Mouse (Mus musculus) limb, embryonic 11.5 days (tissue): ENCODE results near the gene Atg9a. TPM values are rescaled to one million over a fixed set of nuclear protein-coding genes. Genes with fewer than 3 reads are reported as not detected.
"Not testable (repeated sequence)": the region's sequence is repeated elsewhere in the genome, so short reads cannot be mapped to it uniquely, and the experiment has no call there.

Experiments used
- ATAC-seq: fragments of 200-750 bp; cut with Nextera tagmentation; 2 replicates; pipeline ENCODE4 v1.8.0; 2017; ENCODE audit warnings: low read depth; ENCODE audit not compliant: insufficient number of reproducible peaks, low FRiP score, low TSS enrichment
- DNase-seq: peaks from one replicate; pipeline ENCODE4 v3.0.0-alpha.2; 2015; ENCODE audit warnings: low spot score
- H3K27ac ChIP-seq: fragments of 300-500 bp; sonication (generic); replicated peaks from 2 replicates; pipeline ENCODE4 v1.5.1; 2014; ENCODE audit warnings: low read depth, mild to moderate bottlenecking, low read length
- H3K27me3 ChIP-seq: fragments of 300-500 bp; sonication (generic); 2 replicates; pipeline ENCODE4 v1.6.1; 2014; ENCODE audit warnings: mild to moderate bottlenecking, low read length, mixed read lengths; ENCODE audit not compliant: control insufficient read depth, insufficient read depth
- H3K36me3 ChIP-seq: fragments of 300-500 bp; sonication (generic); 2 replicates; pipeline ENCODE4 v1.6.1; 2014; ENCODE audit warnings: mild to moderate bottlenecking, low read length, moderate library complexity, mixed read lengths; ENCODE audit not compliant: control insufficient read depth, insufficient read depth
- H3K4me1 ChIP-seq: fragments of 300-500 bp; sonication (generic); 2 replicates; pipeline ENCODE4 v1.6.1; 2014; ENCODE audit warnings: low read length, mixed read lengths; ENCODE audit not compliant: control insufficient read depth, insufficient read depth
- H3K4me2 ChIP-seq: fragments of 300-500 bp; sonication (generic); 2 replicates; pipeline ENCODE4 v1.6.1; 2014; ENCODE audit warnings: low read depth, mild to moderate bottlenecking, moderate library complexity; ENCODE audit not compliant: severe bottlenecking
- H3K4me3 ChIP-seq: fragments of 300-500 bp; sonication (generic); 2 replicates; pipeline ENCODE4 v1.5.1; 2014; ENCODE audit warnings: low read depth, low read length
- H3K9ac ChIP-seq: fragments of 300-500 bp; sonication (generic); 2 replicates; pipeline ENCODE4 v1.6.1; 2014; ENCODE audit warnings: mild to moderate bottlenecking, low read length
- H3K9me3 ChIP-seq: fragments of 300-500 bp; sonication (generic); 2 replicates; pipeline ENCODE4 v1.6.1; 2016; ENCODE audit warnings: low read length; ENCODE audit not compliant: control insufficient read depth
- WGBS: fragments of 180-500 bp; shearing (Covaris S2); extraction: QIAGEN DNeasy Blood & Tissue Kit; methylation state at CpG from one replicate; pipeline ENCODE4 v1.1.7; 2014; 5-methylcytosine and 5-hydroxymethylcytosine counted together
- polyA plus RNA-seq: library from polyadenylated mRNA; unstranded; fragments of >200 nt; fragmentation: Nextera tagmentation; extraction: Ambion mirVana; gene quantifications from 2 replicates; pipeline ENCODE4 v1.2.1, GENCODE M21; 2014

Gene Atg9a
- 15.1 and 18.0 TPM in 2 replicates for polyA plus RNA-seq

DNA sequence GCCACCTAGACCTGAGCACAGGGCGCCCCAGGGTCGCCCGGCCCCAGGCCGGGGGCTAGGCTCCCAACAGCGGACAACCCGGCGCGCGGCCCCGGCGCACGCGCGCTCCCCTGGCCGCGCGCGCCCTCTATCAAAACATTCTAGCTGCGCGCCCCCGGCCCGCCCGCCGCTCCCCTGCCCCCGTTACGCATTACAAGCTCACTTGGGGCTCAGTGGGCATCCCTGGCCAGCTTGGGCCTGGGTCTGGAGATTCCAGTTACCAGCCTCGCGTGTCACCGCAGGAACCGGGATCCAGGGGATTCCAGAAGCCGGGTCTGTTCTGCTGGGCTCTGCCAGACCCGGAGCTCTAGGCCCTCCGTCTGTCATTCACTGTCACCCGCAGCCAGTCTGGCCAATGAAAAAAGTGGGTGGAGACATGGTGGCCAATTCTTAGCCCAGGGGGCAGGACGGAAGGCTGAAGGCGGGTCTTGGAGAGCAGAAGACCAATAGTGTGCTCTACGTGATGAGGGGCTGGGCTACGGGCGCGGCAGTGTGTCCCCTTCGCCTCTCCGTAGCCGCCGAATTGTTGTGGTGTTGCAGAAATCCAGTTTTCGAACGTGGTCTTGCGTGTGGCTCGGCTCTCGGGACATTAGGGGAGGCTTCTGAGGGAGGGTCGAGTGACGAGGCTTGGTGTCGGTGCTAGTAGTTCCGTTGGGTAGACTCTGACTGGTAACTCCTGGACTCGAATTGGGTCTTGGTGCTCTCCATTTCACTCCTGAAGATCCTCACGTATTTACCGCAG is at the start of gene Atg9a, which contains the start of gene Ankzf1:
Atg9a (minus strand) TSS at position 575 of the 781 bp plus-strand sequence.
Ankzf1 (plus strand) TSS at position 530 of the 781 bp plus-strand sequence.
- Histone ChIP-seq H3K36me3 (peaks cover 2% of the 10 kb centered on the region), H3K27me3 (no peaks in the 10 kb centered on the region), H3K4me3 (peak within 1 kb of the TSS; percentile 68), H3K9me3 (no peaks in the 10 kb centered on the region), H3K4me2 (peak within 1 kb of the TSS; percentile 94), H3K9ac (peak within 1 kb of the TSS; percentile 79), H3K27ac (peak within 1 kb of the TSS; percentile 59), H3K4me1 (peaks cover 8% of the 10 kb centered on the region)
- under 1% methylated on average over 52 of the region's 56 CpGs for WGBS
- ATAC-seq (peak; percentile 98), DNase-seq (peak; percentile 93)

DNA sequence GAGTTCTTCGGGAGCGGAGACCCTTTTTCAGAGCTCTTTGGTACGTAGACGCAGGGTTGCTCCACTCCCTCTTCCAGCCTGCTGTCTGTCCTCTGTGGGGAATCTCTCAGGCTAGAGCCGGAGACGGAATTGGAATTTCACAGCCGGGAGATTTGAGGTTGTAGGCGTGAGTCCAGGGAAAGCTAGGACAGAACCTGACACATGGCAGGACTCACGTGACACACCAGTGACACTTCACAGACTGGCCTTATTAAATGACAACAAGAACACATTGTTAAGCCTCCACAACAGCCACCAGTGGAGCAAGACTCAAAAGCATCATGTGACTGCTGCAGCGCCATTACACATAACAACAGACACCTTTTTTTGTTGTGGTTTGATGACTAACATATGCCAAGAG is 47.6 kb upstream of the Atg9a start:
- Histone ChIP-seq H3K4me1 (peaks cover 6% of the 10 kb centered on the region; the same call in 1 of the 2 replicates), H3K36me3 (no peaks in the 10 kb centered on the region), H3K27me3 (no peaks in the 10 kb centered on the region), H3K4me2 (no peak overlapping the region), H3K4me3 (no peak overlapping the region), H3K9me3 (no peaks in the 10 kb centered on the region), H3K27ac (no peak overlapping the region), H3K9ac (no peak overlapping the region)
- DNase-seq (no peak), ATAC-seq (no peak)
- 72% methylated on average over 10 of the region's 10 CpGs for WGBS

DNA sequence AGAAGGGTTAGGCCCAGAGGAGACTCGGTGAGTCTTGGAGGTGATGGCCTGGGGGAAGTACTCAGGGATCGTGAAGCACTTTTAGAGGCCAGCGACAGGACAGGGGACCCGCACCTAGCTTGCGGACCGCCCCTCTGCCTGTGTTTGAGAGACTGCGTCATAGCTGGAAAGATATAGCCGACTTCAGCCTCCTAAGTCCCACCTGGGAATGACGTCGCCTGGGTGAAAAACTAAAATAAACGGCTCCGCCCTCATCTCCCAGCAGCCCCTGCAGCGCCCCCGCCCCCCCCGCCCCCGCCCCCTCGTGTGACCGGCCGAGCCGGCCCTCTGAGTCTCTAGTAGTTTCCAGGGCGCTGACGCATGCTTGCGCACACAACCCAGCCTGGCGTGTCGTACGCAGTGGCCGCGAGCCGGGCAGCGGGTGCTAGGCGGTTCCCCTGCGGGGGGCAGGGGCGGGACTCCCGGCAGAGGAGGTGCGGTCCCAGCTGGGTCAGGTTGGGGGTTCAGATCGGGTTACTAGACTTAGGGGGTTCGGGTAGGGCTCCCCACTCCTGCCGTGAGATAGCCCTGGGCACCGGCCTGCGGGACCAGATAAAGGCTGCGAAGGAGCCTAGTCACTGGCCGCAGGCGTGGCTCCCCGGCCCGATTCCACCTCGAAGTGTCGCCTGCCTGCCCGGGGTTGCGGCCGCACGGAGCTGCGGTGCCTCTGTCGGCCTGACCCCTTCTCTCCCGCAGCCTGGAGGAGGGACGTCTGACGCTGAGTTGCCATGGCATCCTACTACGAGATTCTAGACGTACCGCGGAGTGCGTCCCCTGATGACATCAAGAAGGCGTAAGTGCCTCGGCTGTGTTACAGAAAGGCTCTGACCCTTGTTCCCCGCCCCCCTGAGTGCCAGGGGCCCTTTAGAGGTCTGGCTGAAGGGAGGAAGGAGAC is 44.4 kb upstream of the Atg9a start, which contains the start of gene Dnajb2:
Dnajb2 (plus strand) TSS at position 290 of the 934 bp plus-strand sequence.
- Histone ChIP-seq H3K9me3 (no peaks in the 10 kb centered on the region), H3K4me3 (peak within 1 kb of the TSS; percentile 63), H3K4me2 (peak within 1 kb of the TSS; percentile 92), H3K27ac (peak within 1 kb of the TSS; percentile 17; the same call in 1 of the 2 replicates), H3K9ac (peak within 1 kb of the TSS; percentile 73), H3K27me3 (no peaks in the 10 kb centered on the region), H3K4me1 (peaks cover 6% of the 10 kb centered on the region; the same call in 1 of the 2 replicates), H3K36me3 (no peaks in the 10 kb centered on the region)
- peak; percentile 87 for ATAC-seq
- DNase-seq: peak; percentile 77
- WGBS: under 1% methylated on average over 62 of the region's 64 CpGs

DNA sequence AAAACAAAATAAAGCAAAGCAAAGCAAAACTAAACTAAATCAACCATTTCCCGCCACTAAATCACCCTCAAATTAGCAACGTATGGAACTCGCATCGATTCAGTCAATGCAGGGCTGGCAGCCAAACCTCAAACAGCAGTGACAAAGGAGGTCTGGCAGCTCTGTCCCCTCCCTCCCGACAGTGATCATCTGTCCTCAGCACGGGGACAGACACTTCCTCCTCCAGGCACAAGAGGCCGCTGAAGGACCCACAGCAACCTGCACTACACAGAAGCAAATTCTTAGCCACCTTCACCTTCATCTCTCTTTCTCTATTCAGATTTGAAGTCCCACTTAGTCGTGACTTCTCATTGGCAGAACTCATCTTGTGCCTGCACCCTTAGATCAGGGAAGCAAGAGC is 42.6 kb upstream of the Atg9a start:
- H3K4me2 ChIP-seq: peak overlapping the region; percentile 4; the same call in 1 of the 2 replicates
- 2% methylated on average over 8 of the region's 8 CpGs for WGBS
- no peak for ATAC-seq

DNA sequence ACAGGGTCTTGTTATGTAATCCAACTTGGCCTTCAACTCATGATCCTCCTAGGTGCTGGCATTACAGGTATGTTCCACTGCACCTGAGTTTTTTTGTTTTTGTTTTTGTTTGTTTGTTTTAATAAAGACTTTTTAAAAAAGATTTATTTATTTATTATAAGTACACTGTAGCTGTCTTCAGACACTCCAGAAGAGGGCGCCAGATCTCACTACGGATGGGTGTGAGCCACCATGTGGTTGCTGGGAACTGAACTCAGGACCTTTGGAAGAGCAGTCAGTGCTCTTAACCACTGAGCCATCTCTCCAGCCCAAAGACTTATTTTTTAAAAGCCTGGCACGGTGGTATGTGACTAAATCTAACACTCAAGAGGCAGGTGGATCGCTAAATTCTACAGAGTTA is 40.5 kb upstream of the Atg9a start:
- H3K4me3 ChIP-seq, H3K27me3 ChIP-seq, H3K4me2 ChIP-seq, H3K4me1 ChIP-seq, ATAC-seq, H3K36me3 ChIP-seq, H3K27ac ChIP-seq, H3K9me3 ChIP-seq, H3K9ac ChIP-seq, DNase-seq: not testable (repeated sequence)
- 66% methylated on average over 4 of the region's 4 CpGs for WGBS

More for the DNA sequence above, 42.6 kb upstream of the Atg9a start:
- H3K36me3 ChIP-seq: no peaks in the 10 kb centered on the region
- no peak overlapping the region for H3K4me3 ChIP-seq
- peak; percentile 55 for DNase-seq
- no peak overlapping the region for H3K9ac ChIP-seq
- H3K27me3 ChIP-seq: no peaks in the 10 kb centered on the region
- peaks cover 6% of the 10 kb centered on the region; the same call in 1 of the 2 replicates for H3K4me1 ChIP-seq
- no peak overlapping the region for H3K27ac ChIP-seq
- no peaks in the 10 kb centered on the region for H3K9me3 ChIP-seq

DNA sequence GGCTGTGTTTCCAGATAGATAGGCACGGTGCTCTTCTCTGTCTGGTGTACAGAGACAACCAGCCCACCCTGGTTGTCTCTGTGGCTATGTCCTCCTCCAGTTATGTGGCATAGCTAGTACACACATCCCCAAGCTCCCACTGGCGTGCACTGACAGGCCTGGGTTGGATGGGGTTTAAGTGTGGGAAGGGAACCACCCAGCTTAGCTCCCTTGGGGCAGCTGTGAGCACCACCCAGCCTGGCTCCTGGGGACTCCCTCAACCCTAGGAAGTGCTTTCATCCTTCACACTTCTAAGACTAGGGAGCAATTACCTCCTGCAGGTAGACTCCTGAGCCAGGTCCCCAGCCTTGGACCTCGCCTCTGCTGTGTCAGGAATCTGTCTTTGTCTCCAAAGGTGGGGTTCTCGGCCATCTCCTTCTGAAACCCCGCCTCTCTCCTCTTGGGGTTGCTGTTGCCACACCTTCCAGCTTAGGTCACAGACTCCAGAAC is 39.7 kb upstream of the Atg9a start, which contains the start of gene A630095N17Rik:
A630095N17Rik (minus strand) TSS at position 439 of the 489 bp plus-strand sequence.
- Histone ChIP-seq H3K36me3 (no peaks in the 10 kb centered on the region), H3K27me3 (no peaks in the 10 kb centered on the region), H3K4me2 (no peak within 1 kb of the TSS), H3K4me1 (no peaks in the 10 kb centered on the region; the same call in 1 of the 2 replicates), H3K27ac (no peak within 1 kb of the TSS), H3K9me3 (no peaks in the 10 kb centered on the region), H3K9ac (no peak within 1 kb of the TSS), H3K4me3 (no peak within 1 kb of the TSS)
- WGBS: 78% methylated on average over 5 of the region's 5 CpGs
- ATAC-seq (no peak), DNase-seq (no peak)

DNA sequence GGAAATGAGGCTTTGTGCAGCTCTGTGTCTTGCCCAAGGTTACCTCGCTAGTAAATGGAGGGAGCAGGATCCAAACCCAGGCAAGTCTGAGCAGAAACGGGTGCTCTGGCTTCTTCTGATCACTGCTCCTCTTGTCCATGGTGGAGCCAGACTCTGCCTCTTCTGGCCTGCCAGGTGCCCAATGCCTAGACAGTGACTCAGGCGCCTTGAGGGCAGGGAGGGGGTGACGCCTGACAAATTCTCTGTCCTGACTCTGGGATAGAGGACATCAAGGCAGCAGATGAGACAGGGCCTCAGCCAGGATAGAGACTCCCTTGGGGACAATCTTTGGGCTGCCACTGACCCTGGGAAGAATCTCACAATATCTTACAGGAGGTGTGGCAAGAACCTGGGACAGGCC is 39.2 kb upstream of the Atg9a start:
- Histone ChIP-seq H3K9ac (no peak overlapping the region), H3K4me1 (no peaks in the 10 kb centered on the region), H3K4me2 (no peak overlapping the region), H3K27ac (no peak overlapping the region), H3K9me3 (no peaks in the 10 kb centered on the region), H3K4me3 (no peak overlapping the region), H3K27me3 (no peaks in the 10 kb centered on the region), H3K36me3 (no peaks in the 10 kb centered on the region)
- ATAC-seq (no peak), DNase-seq (no peak)
- 68% methylated on average over 4 of the region's 4 CpGs for WGBS
